Mouse (Mus musculus): ENCODE results near the gene Fras1. TPM values are rescaled to one million over a fixed set of nuclear protein-coding genes. Genes with fewer than 3 reads are reported as not detected.

Gene Fras1
- polyA plus RNA-seq, 1 experiment from 2014 or later = 17.8 TPM

DNA sequence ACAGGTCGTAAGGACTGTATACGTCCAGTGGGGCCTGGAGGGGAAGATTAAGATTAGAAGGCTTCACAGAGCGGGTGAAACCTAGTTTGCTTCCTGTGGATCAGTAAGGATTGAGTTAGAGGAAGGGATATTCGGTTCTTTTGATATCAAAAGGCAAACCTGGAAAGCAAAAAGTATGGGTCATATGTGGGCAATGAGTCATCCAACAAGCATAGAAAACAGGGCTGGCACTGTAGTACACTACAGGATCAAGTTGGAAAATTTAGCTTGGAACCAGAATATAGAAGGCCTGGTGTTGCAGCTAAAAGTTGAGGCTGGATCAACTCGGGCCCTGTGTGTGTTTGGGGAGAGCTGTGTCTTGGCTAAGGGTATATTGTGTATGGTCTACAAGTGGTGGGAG lies 246.9 kb downstream of the Fras1 start:
- H3K4me1 ChIP-seq = peaks cover 78% of the 10 kb centered on the region
- no peak overlapping the region for H3K4me3 ChIP-seq
- no peak overlapping the region; the same call in 1 of the 2 replicates for H3K27ac ChIP-seq (replicated peaks)
- peaks cover 6% of the 10 kb centered on the region for H3K36me3 ChIP-seq
- H3K9ac ChIP-seq = no peak overlapping the region
- H3K27me3 ChIP-seq (replicated peaks) = no peaks in the 10 kb centered on the region
- H3K4me2 ChIP-seq = no peak overlapping the region
- no peaks in the 10 kb centered on the region for H3K9me3 ChIP-seq
- WGBS = 76% methylated on average over 5 of the region's 5 CpGs
- no peak for ATAC-seq (ENCODE audit: extremely low read depth, insufficient number of reproducible peaks, low FRiP score, low TSS enrichment)

DNA sequence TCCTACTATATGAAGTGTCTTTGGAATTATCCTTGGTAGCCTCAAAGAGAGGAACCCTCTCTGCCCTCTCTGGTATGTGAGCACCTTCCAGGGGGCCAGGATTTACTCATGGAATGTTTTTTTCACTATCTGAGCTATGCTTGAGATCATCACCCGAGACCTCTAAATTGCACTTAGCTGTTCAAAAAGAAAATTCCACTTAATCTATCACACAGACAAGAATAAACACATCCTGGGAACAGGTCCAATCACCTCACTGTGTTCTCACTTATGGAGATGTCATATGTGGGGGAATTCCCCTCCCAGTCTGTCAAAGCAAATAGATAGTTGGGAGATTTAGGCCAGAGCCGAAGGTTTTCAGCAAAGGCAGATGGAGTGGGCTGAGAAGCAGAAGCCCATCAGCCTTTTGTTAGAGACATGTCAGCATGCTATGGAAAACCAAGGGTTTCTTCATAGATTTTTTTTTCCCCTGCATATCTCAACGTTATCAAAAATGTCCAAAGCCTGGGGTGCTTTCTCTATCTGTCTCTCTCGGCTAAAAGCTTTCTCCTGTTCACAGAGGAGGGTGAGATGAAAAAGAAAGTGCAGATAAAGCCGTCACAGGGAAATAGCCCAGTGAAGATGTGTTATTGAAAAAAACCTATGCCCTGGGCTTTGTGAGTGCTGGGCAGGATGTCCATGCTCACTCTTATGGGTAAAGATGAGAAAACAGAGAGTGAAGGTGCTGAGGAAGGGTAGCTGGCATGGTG lies 249.0 kb downstream of the Fras1 start:
- H3K4me1 ChIP-seq = peaks cover 62% of the 10 kb centered on the region
- peaks cover 10% of the 10 kb centered on the region for H3K36me3 ChIP-seq
- no peaks in the 10 kb centered on the region for H3K9me3 ChIP-seq
- WGBS = 11% methylated on average over 5 of the region's 5 CpGs
- ATAC-seq (ENCODE audit: extremely low read depth, insufficient number of reproducible peaks, low FRiP score, low TSS enrichment) = no peak
- H3K4me2 ChIP-seq = peak overlapping the region; percentile 44
- H3K9ac ChIP-seq = no peak overlapping the region
- peak overlapping the region; percentile 76 for H3K27ac ChIP-seq (replicated peaks)
- no peaks in the 10 kb centered on the region for H3K27me3 ChIP-seq (replicated peaks)
- no peak overlapping the region for H3K4me3 ChIP-seq

DNA sequence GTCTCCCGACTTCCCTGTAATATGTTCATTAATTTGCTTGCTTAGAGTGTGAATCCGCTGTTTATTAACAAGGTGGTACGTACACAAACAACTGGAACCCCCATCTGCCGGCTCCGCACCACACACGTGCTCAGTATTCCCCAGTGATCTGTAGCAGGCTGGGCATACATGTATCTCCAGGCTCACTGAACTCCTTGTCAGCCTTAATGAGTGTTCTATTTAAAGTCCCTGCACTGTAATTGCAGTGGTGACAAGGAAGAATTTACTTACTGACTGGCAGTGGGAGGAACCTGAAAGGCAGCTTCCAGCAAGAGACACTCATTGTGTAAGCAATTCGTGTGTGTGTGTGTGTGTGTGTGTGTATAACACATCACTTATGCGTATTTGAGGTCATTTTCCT lies 256.1 kb downstream of the Fras1 start:
- H3K27ac ChIP-seq (replicated peaks) = peak overlapping the region; percentile 89
- peaks cover 45% of the 10 kb centered on the region for H3K4me1 ChIP-seq
- 0 out of 2 replicates have a peak overlapping the region, but pooled peaks have one; percentile 16 for H3K4me3 ChIP-seq
- peak overlapping the region; percentile 67 for H3K9ac ChIP-seq
- 41% methylated on average over 8 of the region's 8 CpGs for WGBS
- H3K4me2 ChIP-seq = peak overlapping the region; percentile 57
- ATAC-seq (ENCODE audit: extremely low read depth, insufficient number of reproducible peaks, low FRiP score, low TSS enrichment) = 0 out of 2 replicates have a peak, but pooled peaks have one; percentile 76
- H3K36me3 ChIP-seq = peaks cover 8% of the 10 kb centered on the region; the same call in 1 of the 2 replicates
- H3K27me3 ChIP-seq (replicated peaks) = no peaks in the 10 kb centered on the region
- H3K9me3 ChIP-seq = no peaks in the 10 kb centered on the region

DNA sequence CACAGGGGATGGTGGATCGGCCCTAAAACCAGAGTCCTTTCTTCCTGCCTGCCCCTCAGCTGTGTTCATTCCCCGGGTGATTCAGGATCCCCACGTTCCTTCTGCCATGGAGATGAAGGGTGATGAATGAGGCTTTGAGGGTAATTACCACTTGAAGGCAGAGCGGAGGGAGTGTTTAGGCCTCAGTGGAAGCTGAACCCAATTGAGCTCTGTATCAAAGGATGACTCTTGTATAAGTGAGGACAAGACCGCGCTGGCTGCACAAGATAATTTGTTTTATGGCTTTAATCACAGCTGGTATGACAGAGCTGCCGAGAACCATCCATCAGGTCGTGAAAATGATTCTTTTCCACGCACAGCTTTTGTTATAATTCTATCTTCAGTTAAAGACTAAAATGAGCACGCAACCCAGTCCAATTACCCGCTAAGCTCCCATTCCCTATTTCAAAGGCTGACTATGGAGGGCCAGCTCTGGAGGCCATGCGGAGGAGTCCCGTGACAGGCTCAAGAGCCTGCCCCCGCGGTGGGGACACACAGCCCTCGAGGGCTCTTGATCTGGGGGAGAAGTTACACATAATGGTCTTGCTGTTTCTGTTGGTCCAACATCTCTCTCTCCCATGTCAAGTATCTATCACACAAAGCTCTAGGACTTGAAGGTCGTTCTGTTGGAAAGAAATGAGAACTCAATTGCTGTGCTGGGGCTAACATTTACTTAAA lies 261.5 kb downstream of the Fras1 start:
- Histone ChIP-seq H3K36me3 (peaks cover 17% of the 10 kb centered on the region), H3K27ac (replicated peaks) (no peak overlapping the region), H3K4me3 (no peak overlapping the region), H3K4me2 (no peak overlapping the region), H3K9me3 (no peaks in the 10 kb centered on the region), H3K27me3 (replicated peaks) (no peaks in the 10 kb centered on the region), H3K4me1 (peaks cover 17% of the 10 kb centered on the region), H3K9ac (no peak overlapping the region)
- 82% methylated on average over 17 of the region's 17 CpGs for WGBS
- ATAC-seq (ENCODE audit: extremely low read depth, insufficient number of reproducible peaks, low FRiP score, low TSS enrichment) = no peak

DNA sequence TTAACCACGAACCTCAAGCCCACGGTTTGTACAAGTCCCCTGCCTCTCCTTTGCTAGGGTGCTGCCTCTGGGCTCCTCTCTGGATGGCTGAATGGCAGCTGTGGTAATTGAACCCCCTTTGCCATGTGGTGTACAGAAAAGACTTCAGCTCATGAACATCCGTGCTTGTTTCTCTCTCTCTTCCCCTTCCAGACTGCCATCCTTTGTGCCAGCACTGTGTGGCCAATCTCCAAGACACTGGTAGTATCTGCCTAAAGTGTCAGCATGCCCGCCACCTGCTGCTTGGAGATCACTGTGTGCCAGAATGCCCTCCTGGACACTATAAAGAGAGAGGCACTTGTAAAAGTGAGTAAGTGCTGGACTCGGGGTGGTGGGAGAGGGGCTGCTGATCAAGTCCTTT lies 262.1 kb downstream of the Fras1 start:
- no peaks in the 10 kb centered on the region for H3K9me3 ChIP-seq
- no peak overlapping the region for H3K27ac ChIP-seq (replicated peaks)
- no peak for ATAC-seq (ENCODE audit: extremely low read depth, insufficient number of reproducible peaks, low FRiP score, low TSS enrichment)
- 79% methylated on average over 5 of the region's 5 CpGs for WGBS
- no peaks in the 10 kb centered on the region for H3K27me3 ChIP-seq (replicated peaks)
- peaks cover 12% of the 10 kb centered on the region; the same call in 1 of the 2 replicates for H3K4me1 ChIP-seq
- H3K36me3 ChIP-seq = peaks cover 17% of the 10 kb centered on the region
- H3K4me3 ChIP-seq = no peak overlapping the region
- H3K9ac ChIP-seq = no peak overlapping the region
- H3K4me2 ChIP-seq = no peak overlapping the region

DNA sequence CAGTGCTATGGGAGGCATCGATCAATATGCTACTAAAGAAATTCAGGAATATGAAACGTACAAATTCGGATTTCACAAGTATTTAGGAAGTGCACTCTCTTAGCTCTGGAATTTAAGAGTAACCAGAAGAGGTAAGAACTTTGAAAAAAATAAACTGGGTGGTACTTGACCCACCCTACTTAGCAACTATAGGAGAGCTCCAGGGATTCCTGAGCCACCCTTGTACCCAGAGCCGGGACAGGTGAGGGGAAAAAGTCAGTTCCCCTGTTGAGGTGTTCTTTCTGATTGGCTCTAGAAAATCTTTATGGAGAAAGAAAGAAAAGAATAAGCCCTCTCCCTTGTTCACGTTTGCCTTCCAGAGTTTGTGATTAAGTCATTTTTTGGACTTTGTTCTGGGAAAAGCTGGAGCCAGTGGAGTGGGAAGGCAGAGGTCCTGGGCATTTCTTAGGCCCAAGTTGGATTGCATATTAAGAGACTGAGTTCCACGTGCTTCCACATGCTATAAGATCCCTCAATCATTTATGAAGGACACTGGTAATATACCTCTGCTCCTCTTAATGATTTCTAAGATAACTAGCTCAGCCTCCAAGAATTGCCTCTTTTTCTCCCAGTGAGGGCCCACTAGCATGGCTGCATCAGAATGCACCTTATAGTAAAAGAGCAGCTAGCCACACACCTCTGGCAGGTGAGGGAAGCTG lies 265.6 kb downstream of the Fras1 start:
- Histone ChIP-seq H3K27me3 (replicated peaks) (no peaks in the 10 kb centered on the region), H3K36me3 (peaks cover 24% of the 10 kb centered on the region), H3K27ac (replicated peaks) (no peak overlapping the region), H3K9me3 (no peaks in the 10 kb centered on the region), H3K9ac (no peak overlapping the region), H3K4me1 (no peaks in the 10 kb centered on the region), H3K4me3 (no peak overlapping the region), H3K4me2 (no peak overlapping the region)
- 80% methylated on average over 6 of the region's 6 CpGs for WGBS
- no peak for ATAC-seq (ENCODE audit: extremely low read depth, insufficient number of reproducible peaks, low FRiP score, low TSS enrichment)

DNA sequence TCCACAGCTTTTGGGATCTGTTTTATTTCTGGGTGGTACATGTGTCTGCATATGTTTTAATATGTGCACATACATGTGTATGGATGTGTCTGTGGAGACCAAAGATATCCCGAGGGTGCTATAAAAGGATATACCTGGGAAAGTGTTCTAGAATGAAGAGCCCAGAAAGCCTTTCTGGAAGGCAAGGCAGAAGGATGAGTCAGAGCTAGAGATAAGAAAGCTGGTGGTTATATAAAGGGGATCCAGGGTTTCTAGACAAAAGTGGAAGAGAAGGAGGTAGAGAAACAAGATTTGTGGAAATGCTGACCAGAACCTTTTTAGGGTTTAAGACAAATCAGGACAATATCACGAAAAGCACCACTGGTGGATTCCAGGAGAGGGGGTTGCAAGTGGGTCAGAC lies 267.5 kb downstream of the Fras1 start:
- Histone ChIP-seq H3K36me3 (peaks cover 42% of the 10 kb centered on the region), H3K9ac (no peak overlapping the region), H3K27ac (replicated peaks) (no peak overlapping the region), H3K27me3 (replicated peaks) (no peaks in the 10 kb centered on the region), H3K4me1 (no peaks in the 10 kb centered on the region), H3K4me3 (no peak overlapping the region), H3K9me3 (no peaks in the 10 kb centered on the region), H3K4me2 (no peak overlapping the region)
- ATAC-seq (ENCODE audit: extremely low read depth, insufficient number of reproducible peaks, low FRiP score, low TSS enrichment) = no peak
- 75% methylated on average over 2 of the region's 2 CpGs for WGBS

DNA sequence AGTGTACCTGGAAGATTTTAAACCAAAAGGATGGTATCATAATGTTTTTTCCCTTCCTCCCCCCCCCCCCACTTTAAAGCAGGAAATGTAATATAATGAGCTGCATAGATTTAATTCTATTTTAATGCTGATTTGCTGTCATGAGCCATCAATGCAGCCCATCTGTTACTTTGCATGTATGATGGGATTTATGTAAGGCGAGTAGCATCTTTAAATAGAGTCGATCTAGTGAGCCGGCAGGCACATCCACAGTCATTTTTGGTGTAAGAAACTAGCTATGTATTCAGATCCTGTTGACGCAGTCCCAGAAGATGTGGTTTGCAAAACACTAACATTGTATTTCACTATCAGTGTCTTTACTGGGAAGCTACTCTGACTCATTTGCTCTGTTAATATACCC lies 301.9 kb downstream of the Fras1 start:
- H3K4me2 ChIP-seq = no peak overlapping the region
- H3K27me3 ChIP-seq (replicated peaks) = no peaks in the 10 kb centered on the region
- WGBS = 85% methylated on average over 4 of the region's 4 CpGs
- ATAC-seq (ENCODE audit: extremely low read depth, insufficient number of reproducible peaks, low FRiP score, low TSS enrichment) = no peak
- no peak overlapping the region for H3K9ac ChIP-seq
- peaks cover 1% of the 10 kb centered on the region for H3K4me1 ChIP-seq
- no peaks in the 10 kb centered on the region for H3K9me3 ChIP-seq
- H3K27ac ChIP-seq (replicated peaks) = no peak overlapping the region
- no peak overlapping the region for H3K4me3 ChIP-seq
- peaks cover 5% of the 10 kb centered on the region for H3K36me3 ChIP-seq

DNA sequence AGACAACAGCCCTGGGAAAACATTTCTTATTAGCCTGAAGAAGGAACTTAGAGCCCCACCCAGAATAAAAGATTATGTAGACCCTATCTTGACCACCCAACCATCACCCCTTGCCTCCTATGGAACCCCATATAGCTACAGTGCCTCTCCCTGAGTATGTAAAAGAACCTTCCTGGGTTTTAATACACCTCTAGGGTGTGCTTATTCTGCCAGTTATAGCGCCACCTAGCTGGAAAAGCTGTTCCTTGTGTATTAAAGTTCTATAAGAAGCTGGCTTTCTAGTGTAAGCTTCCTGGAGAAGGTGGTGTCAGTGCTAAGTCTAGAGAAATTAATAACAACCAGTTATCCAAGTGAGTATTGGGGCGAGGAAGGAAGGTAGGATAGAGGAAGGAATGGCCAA lies 303.7 kb downstream of the Fras1 start:
- Histone ChIP-seq H3K9me3 (no peaks in the 10 kb centered on the region), H3K27ac (replicated peaks) (no peak overlapping the region), H3K4me3 (no peak overlapping the region), H3K4me1 (peaks cover 14% of the 10 kb centered on the region), H3K36me3 (peaks cover 5% of the 10 kb centered on the region), H3K27me3 (replicated peaks) (no peaks in the 10 kb centered on the region), H3K9ac (no peak overlapping the region), H3K4me2 (no peak overlapping the region)
- ATAC-seq (ENCODE audit: extremely low read depth, insufficient number of reproducible peaks, low FRiP score, low TSS enrichment) = no peak
- 19% methylated on average over 2 of the region's 2 CpGs for WGBS

DNA sequence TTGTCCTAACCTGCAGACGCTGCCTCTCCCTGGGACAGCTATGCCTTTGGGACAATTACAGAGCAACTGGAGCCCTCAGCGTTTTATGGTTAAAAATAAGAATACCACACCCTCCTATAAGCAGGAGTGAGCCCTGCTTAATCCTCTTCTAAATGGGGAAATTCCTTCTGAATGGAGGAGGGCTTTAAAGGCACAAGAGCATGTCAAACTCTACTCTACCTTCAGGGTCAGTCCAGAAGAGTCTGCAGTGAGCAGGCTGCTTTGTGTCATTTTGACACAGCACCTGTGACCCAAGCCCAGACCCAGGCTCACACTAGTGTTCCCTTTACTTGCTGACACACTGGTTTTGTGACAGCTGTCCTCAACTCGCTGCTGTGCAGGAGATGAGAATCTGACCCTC lies 307.3 kb downstream of the Fras1 start:
- H3K9ac ChIP-seq = no peak overlapping the region
- H3K36me3 ChIP-seq = peaks cover 30% of the 10 kb centered on the region
- ATAC-seq (ENCODE audit: extremely low read depth, insufficient number of reproducible peaks, low FRiP score, low TSS enrichment) = no peak
- H3K4me3 ChIP-seq = no peak overlapping the region
- no peaks in the 10 kb centered on the region for H3K27me3 ChIP-seq (replicated peaks)
- no peak overlapping the region; the same call in 1 of the 2 replicates for H3K27ac ChIP-seq (replicated peaks)
- peaks cover 17% of the 10 kb centered on the region for H3K4me1 ChIP-seq
- 42% methylated on average over 3 of the region's 3 CpGs for WGBS
- H3K4me2 ChIP-seq = no peak overlapping the region
- H3K9me3 ChIP-seq = no peaks in the 10 kb centered on the region

DNA sequence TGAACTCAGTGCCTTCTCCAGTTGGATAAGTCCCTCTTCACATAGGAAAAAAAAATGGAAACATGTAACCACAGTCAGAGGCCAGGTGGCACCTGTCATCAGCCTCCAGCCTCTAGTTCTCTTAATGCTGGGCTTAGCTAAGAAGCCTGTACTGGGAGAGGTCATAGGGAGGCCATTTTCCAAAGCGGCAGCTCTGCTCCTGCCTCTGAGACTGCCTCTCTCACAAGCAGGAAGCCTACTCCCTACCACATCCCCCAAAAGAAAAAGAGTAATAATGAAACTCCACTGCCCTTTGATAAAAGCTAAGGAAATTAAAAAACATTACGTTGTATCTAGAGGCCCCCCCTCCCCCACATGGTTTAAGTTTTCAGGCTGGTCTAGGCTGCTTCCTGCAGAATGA lies 309.0 kb downstream of the Fras1 start:
- no peaks in the 10 kb centered on the region for H3K9me3 ChIP-seq
- H3K27me3 ChIP-seq (replicated peaks) = no peaks in the 10 kb centered on the region
- no peak for ATAC-seq (ENCODE audit: extremely low read depth, insufficient number of reproducible peaks, low FRiP score, low TSS enrichment)
- H3K4me2 ChIP-seq = no peak overlapping the region
- no peak overlapping the region for H3K9ac ChIP-seq
- peaks cover 17% of the 10 kb centered on the region for H3K4me1 ChIP-seq
- peaks cover 40% of the 10 kb centered on the region for H3K36me3 ChIP-seq
- H3K27ac ChIP-seq (replicated peaks) = no peak overlapping the region
- no peak overlapping the region for H3K4me3 ChIP-seq
- WGBS = 55% methylated on average over 2 of the region's 2 CpGs
